Mouse (Mus musculus): ENCODE data around the gene Sh2d5.

GRCm38 (mm10) chr4:138213861-138214260, 36.3 kb upstream of the Sh2d5 start:
- TF ChIP-seq CTCF (conservative IDR thresholded peaks at IDR 0.05; ENCODE audit: insufficient read depth, insufficient read length, low read depth, low read length) (no peak), POLR2A (IDR thresholded peaks at IDR 0.05; ENCODE audit: low read depth, low read length) (no peak)
